Mouse (Mus musculus): Measurements from ENCODE around the gene Mafb. TPM values are rescaled to one million over a fixed set of nuclear protein-coding genes. Genes with fewer than 3 reads are reported as not detected.

Mafb gene
- 7.8 and 8.5 TPM in 2 replicates for polyA plus RNA-seq (2015; fragmentation: Nextera tagmentation; extraction: Ambion mirVana)

DNA sequence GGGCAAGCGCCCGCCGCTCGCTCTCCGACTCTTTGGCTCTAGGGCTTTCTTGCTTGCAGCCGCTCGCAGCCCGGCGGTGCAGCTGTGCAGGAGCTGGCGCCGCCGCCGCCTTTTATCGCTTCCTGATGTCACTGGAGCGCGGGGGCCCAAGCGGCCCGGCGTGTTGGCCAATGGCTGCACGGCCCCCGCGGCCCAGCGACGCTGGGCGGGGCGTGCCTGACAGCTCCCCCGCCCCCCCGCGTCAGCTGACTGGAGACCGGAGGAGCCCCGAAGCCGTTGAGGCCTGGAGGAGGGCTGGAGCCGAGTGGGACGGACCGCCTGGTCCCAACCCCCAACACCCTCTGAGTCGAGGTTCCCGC is at the start of gene Mafb:
Gene Mafb (minus strand): TSS at position 86 of the 359 bp plus-strand sequence.
- peak within 1 kb of the TSS; percentile 89 for H3K4me2 ChIP-seq
- WGBS, result under 1% methylated on average over 34 of the region's 37 CpGs
- no peaks in the 10 kb centered on the region for H3K36me3 ChIP-seq (ENCODE audit: poor library complexity, severe bottlenecking)
- H3K9ac ChIP-seq, result peak within 1 kb of the TSS; percentile 86
- no peaks in the 10 kb centered on the region for H3K9me3 ChIP-seq (replicated peaks)
- H3K27ac ChIP-seq, result peak within 1 kb of the TSS; percentile 91
- H3K4me1 ChIP-seq, result peaks cover 48% of the 10 kb centered on the region
- ATAC-seq, result peak; percentile 94
- peaks cover 79% of the 10 kb centered on the region for H3K27me3 ChIP-seq
- H3K4me3 ChIP-seq, result peak within 1 kb of the TSS; percentile 63

DNA sequence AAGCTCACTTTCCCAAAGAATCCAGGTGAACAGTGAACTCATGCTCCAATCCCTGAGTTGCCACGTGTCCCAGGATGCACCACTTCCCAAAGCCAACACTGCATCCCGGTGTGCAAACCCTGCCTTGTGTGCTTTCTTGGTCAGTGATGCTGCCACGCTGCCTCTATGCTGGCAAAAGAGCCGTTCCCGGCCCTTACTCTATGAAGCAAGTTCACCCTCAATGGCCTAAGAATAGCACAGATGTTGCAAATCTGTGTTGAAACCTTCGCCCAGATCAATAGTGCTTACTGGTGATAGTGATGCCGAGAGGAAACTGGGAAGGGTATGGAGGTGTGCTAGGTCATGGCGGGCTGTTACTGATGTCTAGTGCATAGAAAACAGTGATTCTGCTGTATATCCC is 48.3 kb upstream of the Mafb start:
- H3K9me3 ChIP-seq (replicated peaks), result 0 out of 2 replicates have a peak, but pooled peaks cover 2% of the 10 kb centered on the region
- H3K36me3 ChIP-seq (ENCODE audit: poor library complexity, severe bottlenecking), result no peaks in the 10 kb centered on the region
- H3K4me1 ChIP-seq, result peaks cover 5% of the 10 kb centered on the region; the same call in 1 of the 2 replicates
- no peak overlapping the region for H3K27ac ChIP-seq
- no peak overlapping the region for H3K4me3 ChIP-seq
- ATAC-seq, result no peak
- WGBS, result 91% methylated on average over 8 of the region's 8 CpGs
- H3K4me2 ChIP-seq, result no peak overlapping the region
- no peaks in the 10 kb centered on the region for H3K27me3 ChIP-seq
- H3K9ac ChIP-seq, result no peak overlapping the region

DNA sequence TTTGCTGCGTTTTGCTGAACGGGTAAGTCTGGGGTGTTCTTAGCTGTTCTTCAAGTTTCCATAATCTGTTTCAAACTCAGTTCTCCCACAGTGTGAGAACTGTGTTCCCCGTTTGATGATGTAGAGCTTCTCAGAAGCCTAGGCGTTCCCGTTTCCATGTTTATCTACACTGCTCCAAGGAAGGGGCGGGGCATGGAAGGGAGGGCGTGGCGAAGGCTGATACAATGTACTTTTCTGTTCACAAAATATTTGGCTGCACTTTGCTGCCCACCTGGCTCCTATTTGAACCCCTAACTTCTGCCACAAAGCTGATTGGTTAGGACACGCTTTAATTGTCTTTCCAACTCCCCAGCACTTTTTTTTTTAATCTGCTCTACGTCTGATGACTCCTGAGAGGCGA is 47.9 kb upstream of the Mafb start:
- no peak overlapping the region for H3K27ac ChIP-seq
- H3K36me3 ChIP-seq (ENCODE audit: poor library complexity, severe bottlenecking), result no peaks in the 10 kb centered on the region
- H3K27me3 ChIP-seq, result no peaks in the 10 kb centered on the region
- no peak overlapping the region for H3K4me2 ChIP-seq
- ATAC-seq, result no peak
- H3K9ac ChIP-seq, result no peak overlapping the region
- WGBS, result 89% methylated on average over 11 of the region's 11 CpGs
- H3K4me3 ChIP-seq, result no peak overlapping the region
- H3K4me1 ChIP-seq, result peaks cover 5% of the 10 kb centered on the region; the same call in 1 of the 2 replicates
- 0 out of 2 replicates have a peak, but pooled peaks cover 2% of the 10 kb centered on the region for H3K9me3 ChIP-seq (replicated peaks)

DNA sequence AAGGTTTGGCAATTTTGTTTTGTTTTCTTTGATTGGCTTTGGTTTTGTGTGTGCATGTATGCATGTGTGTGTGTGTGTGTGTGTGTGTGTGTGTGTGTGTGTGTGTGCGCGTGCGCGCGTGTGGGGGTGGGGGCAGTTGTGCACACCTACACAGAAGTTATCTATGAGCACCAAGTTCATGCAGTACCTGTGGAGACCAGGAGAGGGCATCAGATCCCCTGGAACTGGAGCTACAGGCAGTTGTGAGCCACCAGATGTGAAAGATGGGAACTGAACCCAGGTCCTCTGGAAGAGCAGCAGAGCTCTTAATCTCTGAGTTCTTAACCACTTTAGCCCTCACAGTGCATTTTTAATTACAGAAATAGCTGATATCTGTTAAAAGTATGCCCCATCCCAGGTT is 47.1 kb upstream of the Mafb start:
- no peak overlapping the region for H3K9ac ChIP-seq
- H3K4me1 ChIP-seq, result peaks cover 5% of the 10 kb centered on the region; the same call in 1 of the 2 replicates
- no peak overlapping the region for H3K27ac ChIP-seq
- ATAC-seq, result no peak
- H3K4me2 ChIP-seq, result no peak overlapping the region
- H3K9me3 ChIP-seq (replicated peaks), result 0 out of 2 replicates have a peak, but pooled peaks cover 2% of the 10 kb centered on the region
- 98% methylated on average over 5 of the region's 5 CpGs for WGBS
- H3K27me3 ChIP-seq, result no peaks in the 10 kb centered on the region
- H3K36me3 ChIP-seq (ENCODE audit: poor library complexity, severe bottlenecking), result no peaks in the 10 kb centered on the region
- H3K4me3 ChIP-seq, result no peak overlapping the region

DNA sequence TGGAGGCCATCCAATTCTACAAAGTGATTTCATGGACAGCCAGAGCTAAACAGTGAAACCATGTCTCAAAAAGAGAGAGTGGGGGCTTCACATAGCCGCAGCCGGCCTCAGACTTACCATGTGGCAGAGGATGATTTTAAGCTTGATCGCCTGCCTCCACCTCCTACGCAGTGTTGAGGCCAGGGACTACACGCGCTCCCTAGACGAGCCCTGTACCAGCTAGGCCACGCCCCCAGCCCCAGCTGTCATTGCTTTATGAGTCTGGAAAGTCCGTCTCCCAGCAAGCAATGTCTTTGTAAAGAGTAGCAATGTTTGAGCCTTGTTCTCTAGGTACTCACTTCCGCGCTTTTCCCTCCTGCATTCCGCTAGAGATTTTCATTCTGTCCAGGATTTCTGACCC is 46.2 kb upstream of the Mafb start:
- H3K36me3 ChIP-seq (ENCODE audit: poor library complexity, severe bottlenecking), result no peaks in the 10 kb centered on the region
- no peak overlapping the region for H3K4me2 ChIP-seq
- 50% methylated on average over 12 of the region's 12 CpGs for WGBS
- no peaks in the 10 kb centered on the region for H3K27me3 ChIP-seq
- ATAC-seq, result no peak
- no peak overlapping the region for H3K9ac ChIP-seq
- no peak overlapping the region for H3K27ac ChIP-seq
- H3K4me3 ChIP-seq, result no peak overlapping the region
- peaks cover 5% of the 10 kb centered on the region; the same call in 1 of the 2 replicates for H3K4me1 ChIP-seq
- 0 out of 2 replicates have a peak, but pooled peaks cover 2% of the 10 kb centered on the region for H3K9me3 ChIP-seq (replicated peaks)

DNA sequence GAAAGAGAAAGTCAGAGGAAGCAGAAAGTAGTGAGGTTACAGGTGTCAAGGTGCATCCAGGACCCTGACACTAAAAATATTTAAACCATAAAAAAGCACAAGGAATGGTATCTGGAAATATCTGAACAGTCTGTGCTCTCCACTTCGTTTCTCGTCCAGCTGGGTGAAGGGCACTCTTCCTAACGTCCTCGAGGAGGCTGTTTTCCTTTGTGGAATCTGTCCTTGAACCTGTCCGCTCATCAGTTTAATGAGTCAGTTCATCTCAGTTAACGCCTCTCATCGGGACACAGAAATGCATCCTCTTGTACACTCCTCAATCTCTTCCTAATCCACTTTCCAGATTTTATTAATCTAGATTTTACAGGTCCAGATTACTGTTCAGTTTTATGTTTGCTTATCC is 44.6 kb upstream of the Mafb start:
- 79% methylated on average over 7 of the region's 7 CpGs for WGBS
- H3K27me3 ChIP-seq, result no peaks in the 10 kb centered on the region
- peaks cover 5% of the 10 kb centered on the region; the same call in 1 of the 2 replicates for H3K4me1 ChIP-seq
- no peak overlapping the region for H3K4me2 ChIP-seq
- ATAC-seq, result no peak
- H3K9ac ChIP-seq, result no peak overlapping the region
- no peak overlapping the region for H3K27ac ChIP-seq
- H3K9me3 ChIP-seq (replicated peaks), result 0 out of 2 replicates have a peak, but pooled peaks cover 2% of the 10 kb centered on the region
- H3K4me3 ChIP-seq, result no peak overlapping the region
- H3K36me3 ChIP-seq (ENCODE audit: poor library complexity, severe bottlenecking), result no peaks in the 10 kb centered on the region

DNA sequence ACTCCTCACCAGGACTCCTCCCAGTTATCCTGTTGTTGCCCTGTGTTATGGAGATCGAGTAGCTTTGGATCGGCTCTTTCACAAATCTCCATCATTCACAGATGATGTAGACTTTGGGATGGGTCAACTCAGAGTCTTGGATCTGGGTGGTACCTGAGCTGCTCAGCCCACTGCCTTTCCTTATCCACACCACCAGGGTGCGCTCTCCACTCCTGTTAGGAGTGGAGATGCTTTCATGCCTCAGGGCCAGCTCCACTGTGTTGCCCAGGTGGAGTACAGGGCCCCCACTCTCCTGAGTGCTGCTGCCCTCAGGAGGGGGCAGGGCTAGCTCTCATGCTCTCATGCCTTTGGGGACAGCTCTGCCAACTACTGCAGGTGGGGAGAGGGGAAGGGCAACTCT is 40.9 kb upstream of the Mafb start:
- WGBS, result 92% methylated on average over 3 of the region's 3 CpGs
- Histone ChIP-seq H3K36me3 (ENCODE audit: poor library complexity, severe bottlenecking) (no peaks in the 10 kb centered on the region), H3K4me2 (no peak overlapping the region), H3K9ac (no peak overlapping the region), H3K4me3 (no peak overlapping the region), H3K27ac (no peak overlapping the region), H3K9me3 (replicated peaks) (no peaks in the 10 kb centered on the region), H3K4me1 (peaks cover 7% of the 10 kb centered on the region), H3K27me3 (no peaks in the 10 kb centered on the region)
- no peak for ATAC-seq

DNA sequence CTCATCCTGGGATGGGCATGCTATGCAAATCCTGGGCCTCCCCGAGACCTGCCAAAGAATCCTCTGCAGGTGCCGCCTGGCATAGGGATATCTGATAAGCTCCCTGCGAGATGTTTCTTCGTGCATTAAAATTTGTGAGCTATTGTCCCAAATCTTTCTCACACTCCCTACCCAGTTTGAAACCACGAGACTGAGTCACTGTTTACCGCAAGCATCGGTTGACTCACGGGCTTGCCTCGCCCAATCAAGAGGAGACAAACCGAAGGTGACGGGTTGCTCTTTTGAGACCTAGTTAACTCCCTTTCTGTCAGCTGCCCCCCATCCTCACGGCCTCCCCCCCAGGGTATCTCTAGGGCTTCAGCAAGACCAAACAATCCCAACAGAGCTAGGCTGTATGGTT is 30.9 kb upstream of the Mafb start:
- Histone ChIP-seq H3K4me2 (no peak overlapping the region), H3K9me3 (replicated peaks) (no peaks in the 10 kb centered on the region), H3K4me3 (no peak overlapping the region), H3K36me3 (ENCODE audit: poor library complexity, severe bottlenecking) (no peaks in the 10 kb centered on the region), H3K27ac (no peak overlapping the region), H3K4me1 (peaks cover 3% of the 10 kb centered on the region), H3K9ac (no peak overlapping the region), H3K27me3 (no peaks in the 10 kb centered on the region)
- WGBS, result 79% methylated on average over 12 of the region's 12 CpGs
- no peak for ATAC-seq

DNA sequence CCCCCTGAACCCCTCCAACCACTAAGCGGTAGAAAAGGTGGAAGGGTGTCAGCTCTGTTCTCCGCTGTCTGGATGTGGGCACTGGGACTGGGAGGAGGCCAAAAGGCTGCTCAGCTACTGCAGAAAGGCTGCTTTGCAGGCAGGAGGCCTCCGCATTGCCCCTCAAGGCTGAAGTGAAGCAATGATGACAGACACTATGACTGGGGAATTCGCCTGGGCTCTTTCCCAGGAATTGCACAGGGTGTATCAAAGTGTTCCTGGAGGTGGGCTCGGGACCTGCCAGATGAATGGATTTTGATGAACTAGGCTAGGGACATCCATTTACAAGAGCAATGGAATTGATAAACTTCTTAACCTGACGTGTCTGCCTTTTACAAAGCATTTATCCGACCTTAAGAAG is 27.9 kb upstream of the Mafb start:
- WGBS, result 78% methylated on average over 7 of the region's 7 CpGs
- ATAC-seq, result no peak

DNA sequence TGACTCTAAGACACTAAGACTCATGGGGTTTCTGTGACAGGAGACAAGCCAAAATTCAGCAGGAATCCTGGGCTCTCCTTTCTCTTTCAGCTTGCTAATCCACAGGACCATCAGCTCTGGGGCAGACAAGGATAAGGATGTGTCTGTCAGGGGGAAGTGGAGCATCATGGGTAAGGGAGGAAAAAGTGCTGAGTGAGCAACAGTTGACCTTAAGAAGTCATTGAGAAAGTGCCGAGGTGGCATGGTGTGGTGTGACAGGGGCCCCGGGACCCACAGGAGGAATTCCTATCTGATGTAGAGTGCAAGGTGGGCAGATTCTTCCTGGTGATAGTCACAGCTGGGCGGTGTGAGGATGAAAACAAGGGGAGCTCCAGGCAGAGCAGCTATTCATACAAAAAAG is 25.8 kb upstream of the Mafb start:
- Histone ChIP-seq H3K4me1 (peaks cover 15% of the 10 kb centered on the region), H3K9me3 (replicated peaks) (no peaks in the 10 kb centered on the region), H3K4me2 (no peak overlapping the region), H3K27me3 (peaks cover 15% of the 10 kb centered on the region; the same call in 1 of the 2 replicates), H3K36me3 (ENCODE audit: poor library complexity, severe bottlenecking) (no peaks in the 10 kb centered on the region), H3K4me3 (no peak overlapping the region), H3K27ac (no peak overlapping the region), H3K9ac (no peak overlapping the region)
- no peak for ATAC-seq
- WGBS, result 74% methylated on average over 3 of the region's 3 CpGs

More for the DNA sequence above, 27.9 kb upstream of the Mafb start:
- no peak overlapping the region for H3K4me3 ChIP-seq
- H3K27ac ChIP-seq, result no peak overlapping the region
- no peaks in the 10 kb centered on the region for H3K36me3 ChIP-seq (ENCODE audit: poor library complexity, severe bottlenecking)
- H3K9me3 ChIP-seq (replicated peaks), result no peaks in the 10 kb centered on the region
- H3K4me2 ChIP-seq, result no peak overlapping the region
- H3K4me1 ChIP-seq, result peaks cover 3% of the 10 kb centered on the region
- no peak overlapping the region for H3K9ac ChIP-seq
- H3K27me3 ChIP-seq, result peaks cover 9% of the 10 kb centered on the region; the same call in 1 of the 2 replicates

DNA sequence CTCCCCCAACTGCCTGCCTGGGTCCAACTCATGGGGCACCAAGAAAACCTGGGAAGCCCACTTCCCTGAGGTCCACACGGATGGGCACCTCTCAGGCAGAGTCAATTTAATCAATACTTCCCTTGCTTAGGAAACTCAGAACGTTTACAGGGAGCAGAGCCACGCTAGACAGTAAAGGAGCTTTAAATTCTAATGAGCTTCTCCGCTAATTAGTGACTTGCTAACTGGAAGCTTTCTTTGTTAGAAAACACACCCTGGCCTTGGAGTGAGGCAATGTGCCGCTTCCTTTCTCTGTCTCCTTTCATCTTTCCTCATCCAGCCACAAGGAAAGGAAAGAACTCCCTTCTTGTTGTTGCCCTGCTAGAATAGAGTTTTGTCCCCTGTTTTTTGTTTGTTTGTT is 21.7 kb upstream of the Mafb start:
- H3K4me2 ChIP-seq, result peak overlapping the region; percentile 22; the same call in 1 of the 2 replicates
- ATAC-seq, result no peak
- no peak overlapping the region for H3K9ac ChIP-seq
- H3K4me3 ChIP-seq, result no peak overlapping the region
- H3K36me3 ChIP-seq (ENCODE audit: poor library complexity, severe bottlenecking), result no peaks in the 10 kb centered on the region
- no peaks in the 10 kb centered on the region for H3K9me3 ChIP-seq (replicated peaks)
- H3K27ac ChIP-seq, result no peak overlapping the region
- peaks cover 15% of the 10 kb centered on the region; the same call in 1 of the 2 replicates for H3K27me3 ChIP-seq
- peaks cover 12% of the 10 kb centered on the region for H3K4me1 ChIP-seq
- WGBS, result 5% methylated on average over 5 of the region's 5 CpGs

DNA sequence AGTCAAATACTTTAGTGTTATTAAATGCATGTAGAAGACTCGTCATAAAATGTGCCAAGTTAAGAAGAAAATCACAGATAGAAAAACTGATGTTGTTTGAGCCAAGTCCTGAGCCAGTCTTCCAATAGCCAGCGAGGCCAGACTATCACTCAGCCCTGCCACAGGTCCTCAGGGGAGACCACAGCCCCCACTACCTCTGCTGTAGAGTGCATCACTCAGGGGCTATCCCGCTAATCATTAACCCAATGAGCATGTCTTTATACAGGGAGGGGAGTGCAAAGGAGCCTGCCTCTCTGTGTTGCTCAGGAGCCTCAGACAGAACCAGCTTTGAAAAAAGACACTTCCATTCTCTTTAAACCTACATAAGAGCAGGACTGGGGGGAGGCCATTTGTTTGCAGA is 16.6 kb upstream of the Mafb start:
- H3K27ac ChIP-seq, result no peak overlapping the region
- H3K9ac ChIP-seq, result no peak overlapping the region
- no peaks in the 10 kb centered on the region for H3K27me3 ChIP-seq
- H3K36me3 ChIP-seq (ENCODE audit: poor library complexity, severe bottlenecking), result no peaks in the 10 kb centered on the region
- WGBS, result 70% methylated on average over 3 of the region's 3 CpGs
- ATAC-seq, result no peak
- no peak overlapping the region for H3K4me3 ChIP-seq
- no peaks in the 10 kb centered on the region for H3K9me3 ChIP-seq (replicated peaks)
- H3K4me1 ChIP-seq, result peaks cover 3% of the 10 kb centered on the region
- H3K4me2 ChIP-seq, result no peak overlapping the region

DNA sequence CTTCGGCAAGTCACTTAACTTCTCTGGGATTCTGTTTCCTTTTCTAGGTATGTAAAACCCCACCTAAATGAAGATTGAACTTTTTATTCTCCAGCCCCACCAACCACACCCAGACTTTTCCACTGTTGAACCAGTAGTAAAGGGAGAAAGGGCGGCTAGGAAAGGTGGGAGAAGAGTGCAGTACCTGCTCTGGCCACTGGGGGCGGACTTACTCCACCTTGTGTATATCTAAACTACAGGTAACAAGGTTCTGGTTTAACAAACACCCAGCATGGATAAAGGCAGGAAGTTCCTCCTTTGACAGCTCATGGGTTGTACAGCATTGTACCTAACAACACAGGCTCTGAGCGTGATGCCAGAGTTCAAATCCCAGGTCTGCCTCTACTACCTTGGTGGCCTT is 11.4 kb upstream of the Mafb start:
- WGBS, result 44% methylated on average over 4 of the region's 4 CpGs
- Histone ChIP-seq H3K27me3 (peaks cover 31% of the 10 kb centered on the region), H3K9ac (no peak overlapping the region), H3K4me3 (no peak overlapping the region), H3K4me1 (peaks cover 6% of the 10 kb centered on the region; the same call in 1 of the 2 replicates), H3K27ac (no peak overlapping the region), H3K36me3 (ENCODE audit: poor library complexity, severe bottlenecking) (no peaks in the 10 kb centered on the region), H3K9me3 (replicated peaks) (no peaks in the 10 kb centered on the region), H3K4me2 (no peak overlapping the region)
- no peak for ATAC-seq

Measured in forebrain, embryonic 13.5 days (tissue).